Mouse (Mus musculus) hindbrain, embryonic 13.5 days (tissue): ENCODE measurements around the gene Perm1. TPM values are rescaled to one million over a fixed set of nuclear protein-coding genes. Genes with fewer than 3 reads are reported as not detected.

Source experiments
- ATAC-seq: fragments of 200-750 bp; cut with Nextera tagmentation; 2 replicates; pipeline ENCODE4 v1.8.0; 2017; ENCODE audit warnings: moderate TSS enrichment; ENCODE audit not compliant: low FRiP score
- H3K27ac ChIP-seq: fragments of 300-500 bp; sonication (generic); 2 replicates; pipeline ENCODE4 v1.5.1; 2015; ENCODE audit warnings: inconsistent platforms, mild to moderate bottlenecking, moderate library complexity
- H3K27me3 ChIP-seq: fragments of 300-500 bp; sonication (generic); 2 replicates; pipeline ENCODE4 v1.6.1; 2015; ENCODE audit warnings: mild to moderate bottlenecking, inconsistent platforms
- H3K36me3 ChIP-seq: fragments of 300-500 bp; sonication (generic); 2 replicates; pipeline ENCODE4 v1.6.1; 2015; ENCODE audit warnings: mild to moderate bottlenecking, inconsistent platforms
- H3K4me1 ChIP-seq: fragments of 300-500 bp; sonication (generic); replicated peaks from 2 replicates; pipeline ENCODE4 v1.6.1; 2015; ENCODE audit warnings: inconsistent platforms
- H3K4me2 ChIP-seq: fragments of 300-500 bp; sonication (generic); 2 replicates; pipeline ENCODE4 v1.6.1; 2015; ENCODE audit warnings: inconsistent platforms, mild to moderate bottlenecking, moderate library complexity
- H3K4me3 ChIP-seq: fragments of 300-500 bp; sonication (generic); 2 replicates; pipeline ENCODE4 v1.5.1; 2015; ENCODE audit warnings: mild to moderate bottlenecking, inconsistent platforms
- H3K9ac ChIP-seq: fragments of 300-500 bp; sonication (generic); 2 replicates; pipeline ENCODE4 v1.6.1; 2015; ENCODE audit warnings: mild to moderate bottlenecking, inconsistent platforms
- H3K9me3 ChIP-seq: fragments of 300-500 bp; sonication (generic); 2 replicates; pipeline ENCODE4 v1.6.1; 2016; ENCODE audit warnings: inconsistent platforms
- WGBS: fragments of 180-500 bp; shearing (Covaris S2); methylation state at CpG from one replicate; pipeline ENCODE4 v1.1.7; 2015; 5-methylcytosine and 5-hydroxymethylcytosine counted together
- polyA plus RNA-seq: library from polyadenylated mRNA; unstranded; fragments of >200 nt; fragmentation: Nextera tagmentation; extraction: Ambion mirVana; gene quantifications from 2 replicates; pipeline ENCODE4 v1.2.1, GENCODE M21; 2015

The Perm1 gene
- 2.5 and 2.7 TPM in 2 replicates for polyA plus RNA-seq

DNA sequence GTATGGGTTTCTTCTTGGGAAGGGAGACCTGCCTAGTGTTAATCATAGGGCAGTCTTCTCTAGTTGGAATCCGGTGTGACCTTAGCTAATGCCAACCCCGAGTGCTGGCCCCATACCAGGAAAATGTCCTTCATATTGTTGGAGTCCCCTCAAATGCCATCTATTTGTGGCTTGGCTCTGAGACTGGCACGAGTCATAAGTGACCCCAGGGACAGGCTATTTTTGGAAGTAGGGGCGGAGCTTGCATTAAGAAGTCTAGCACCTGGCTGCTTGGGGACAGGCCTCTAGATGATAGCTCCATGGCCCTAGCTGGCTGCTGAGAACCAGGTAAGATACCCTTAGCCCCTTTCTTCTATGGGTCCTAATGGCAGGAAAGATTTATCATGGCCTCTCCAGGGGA, at the start of gene Perm1:
Gene Perm1, plus strand, starts transcription at position 220 of the 400 bp plus-strand sequence.
- no peak within 1 kb of the TSS for H3K27ac ChIP-seq
- no peak within 1 kb of the TSS for H3K4me3 ChIP-seq
- no peaks in the 10 kb centered on the region for H3K9me3 ChIP-seq
- no peak for ATAC-seq
- no peaks in the 10 kb centered on the region for H3K4me1 ChIP-seq
- no peak within 1 kb of the TSS for H3K4me2 ChIP-seq
- 78% methylated on average over 4 of the region's 4 CpGs for WGBS
- peaks cover 9% of the 10 kb centered on the region for H3K36me3 ChIP-seq
- no peak within 1 kb of the TSS for H3K9ac ChIP-seq
- H3K27me3 ChIP-seq = no peaks in the 10 kb centered on the region

DNA sequence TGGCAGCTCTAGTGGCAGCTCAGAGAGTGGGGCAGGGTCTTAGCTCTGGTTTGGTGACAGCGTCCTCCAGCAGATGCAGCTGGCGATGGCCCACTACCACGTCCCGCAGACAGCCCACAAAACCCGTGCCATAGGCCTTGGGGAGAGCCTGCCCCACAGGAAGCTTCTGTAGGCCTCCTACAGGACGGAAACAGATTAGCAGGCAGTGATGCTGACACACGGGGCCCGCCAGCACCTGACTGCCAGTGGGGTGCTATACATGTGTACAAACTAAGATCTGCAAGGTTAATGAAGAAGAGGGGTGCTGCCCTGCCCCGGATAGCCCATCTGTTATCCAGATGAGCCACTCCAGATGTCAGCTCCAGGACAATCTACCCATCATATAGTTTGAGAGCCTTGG, 49.2 kb upstream of the Perm1 start:
- ATAC-seq = no peak
- no peaks in the 10 kb centered on the region for H3K4me1 ChIP-seq
- 90% methylated on average over 9 of the region's 9 CpGs for WGBS

DNA sequence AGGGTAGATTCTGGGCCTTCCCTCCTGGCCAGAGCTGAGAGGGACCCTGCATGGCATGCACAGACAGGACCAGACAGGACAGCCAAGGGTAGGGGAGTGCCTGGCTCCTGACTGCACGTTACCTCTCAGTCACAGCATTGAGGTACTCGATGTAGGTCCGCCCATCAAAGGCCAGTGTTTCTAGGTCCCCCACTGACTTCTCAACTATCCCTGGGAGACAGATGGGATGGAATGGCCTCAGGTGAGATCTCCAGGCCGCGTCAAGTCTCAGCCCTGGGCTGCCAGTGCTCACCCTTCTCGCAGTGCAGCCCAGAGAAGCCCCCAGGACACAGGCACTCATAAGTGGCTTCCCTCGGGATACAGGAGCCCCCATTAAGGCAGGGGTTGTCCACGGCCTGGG, 47.1 kb upstream of the Perm1 start:
- Histone ChIP-seq H3K27ac (no peak overlapping the region), H3K9me3 (no peaks in the 10 kb centered on the region)
- no peak for ATAC-seq

More for the DNA sequence above, 49.2 kb upstream of the Perm1 start:
- H3K4me3 ChIP-seq = no peak overlapping the region
- H3K27ac ChIP-seq = no peak overlapping the region
- no peaks in the 10 kb centered on the region for H3K27me3 ChIP-seq
- H3K36me3 ChIP-seq = peaks cover 99% of the 10 kb centered on the region
- no peak overlapping the region for H3K9ac ChIP-seq
- no peak overlapping the region for H3K4me2 ChIP-seq
- H3K9me3 ChIP-seq = peaks cover 9% of the 10 kb centered on the region

DNA sequence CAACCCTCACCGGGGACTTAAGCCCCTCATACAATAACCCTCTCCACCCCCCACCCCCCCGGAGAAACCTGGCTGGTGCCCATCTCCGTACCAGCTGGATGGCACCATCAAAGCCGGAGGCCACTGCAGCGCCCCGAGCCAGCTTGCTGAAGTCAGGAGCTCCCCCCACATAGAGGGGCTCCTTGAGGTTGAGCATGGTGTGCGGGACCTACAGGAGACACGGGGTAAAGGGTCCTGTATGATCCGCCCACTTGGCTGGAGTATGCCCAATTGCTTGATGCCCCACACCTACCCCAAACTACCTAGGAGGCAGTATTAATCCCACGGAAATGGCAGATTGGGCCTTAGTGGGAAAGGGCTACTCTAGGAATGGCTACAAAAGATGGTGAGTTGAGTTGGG, 46.5 kb upstream of the Perm1 start:
- WGBS = 97% methylated on average over 10 of the region's 10 CpGs
- Histone ChIP-seq H3K4me1 (no peaks in the 10 kb centered on the region), H3K9me3 (no peaks in the 10 kb centered on the region), H3K9ac (no peak overlapping the region), H3K27me3 (no peaks in the 10 kb centered on the region), H3K4me3 (no peak overlapping the region), H3K27ac (no peak overlapping the region), H3K36me3 (peaks cover 100% of the 10 kb centered on the region), H3K4me2 (no peak overlapping the region)
- ATAC-seq = no peak

More for the DNA sequence above, 47.1 kb upstream of the Perm1 start:
- peaks cover 100% of the 10 kb centered on the region for H3K36me3 ChIP-seq
- no peak overlapping the region for H3K4me2 ChIP-seq
- no peak overlapping the region for H3K9ac ChIP-seq
- no peaks in the 10 kb centered on the region for H3K4me1 ChIP-seq
- H3K4me3 ChIP-seq = no peak overlapping the region
- no peaks in the 10 kb centered on the region for H3K27me3 ChIP-seq
- 97% methylated on average over 8 of the region's 8 CpGs for WGBS

DNA sequence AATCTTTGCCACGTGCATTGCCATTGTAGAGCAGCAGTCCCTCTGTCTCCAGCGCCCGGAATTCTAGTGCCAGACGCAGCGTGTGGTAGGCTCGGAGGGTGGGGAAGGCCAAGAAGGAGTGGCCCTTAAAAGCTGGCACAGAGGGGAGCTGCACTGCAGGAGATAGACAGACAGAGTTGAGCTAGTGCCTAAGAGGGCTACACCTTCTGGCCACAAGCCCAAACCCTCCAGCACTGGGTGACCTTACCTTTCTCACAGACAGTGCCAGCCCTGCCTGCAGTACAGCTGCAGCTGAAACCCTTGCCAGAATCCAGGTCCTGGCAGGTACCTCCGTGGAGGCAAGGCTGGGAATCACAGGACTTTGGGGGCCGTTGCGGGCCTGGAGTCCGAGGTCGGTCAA, 43.8 kb upstream of the Perm1 start:
- Histone ChIP-seq H3K27me3 (no peaks in the 10 kb centered on the region), H3K4me3 (no peak overlapping the region), H3K36me3 (peaks cover 100% of the 10 kb centered on the region), H3K4me1 (no peaks in the 10 kb centered on the region), H3K9ac (no peak overlapping the region), H3K9me3 (no peaks in the 10 kb centered on the region), H3K27ac (no peak overlapping the region), H3K4me2 (no peak overlapping the region)
- ATAC-seq = no peak
- 98% methylated on average over 11 of the region's 11 CpGs for WGBS

DNA sequence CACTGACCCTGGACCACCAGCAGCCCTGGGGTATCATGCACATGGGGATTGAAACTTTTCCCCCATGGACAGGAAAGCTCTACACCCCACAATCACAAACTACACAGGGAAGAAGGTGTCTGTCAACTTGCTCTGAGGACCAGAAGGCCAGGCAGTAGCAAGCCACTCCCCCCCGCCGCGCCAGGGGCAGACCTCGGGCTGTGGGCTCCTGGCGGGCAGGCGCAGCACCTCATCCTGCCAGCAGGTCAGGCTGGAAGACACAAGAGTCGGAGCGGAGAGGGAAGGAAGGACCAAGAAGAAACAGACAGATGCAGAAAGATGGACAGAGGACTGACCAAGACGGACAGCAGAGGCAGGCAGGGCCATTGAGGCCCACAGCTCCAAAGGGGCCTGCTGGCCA, 38.0 kb upstream of the Perm1 start:
- peaks cover 31% of the 10 kb centered on the region for H3K4me1 ChIP-seq
- H3K4me2 ChIP-seq = no peak overlapping the region
- H3K9ac ChIP-seq = no peak overlapping the region
- no peaks in the 10 kb centered on the region for H3K27me3 ChIP-seq
- ATAC-seq = no peak
- WGBS = 98% methylated on average over 9 of the region's 9 CpGs
- no peak overlapping the region for H3K27ac ChIP-seq
- no peak overlapping the region for H3K4me3 ChIP-seq
- H3K36me3 ChIP-seq = peaks cover 94% of the 10 kb centered on the region
- H3K9me3 ChIP-seq = no peaks in the 10 kb centered on the region

DNA sequence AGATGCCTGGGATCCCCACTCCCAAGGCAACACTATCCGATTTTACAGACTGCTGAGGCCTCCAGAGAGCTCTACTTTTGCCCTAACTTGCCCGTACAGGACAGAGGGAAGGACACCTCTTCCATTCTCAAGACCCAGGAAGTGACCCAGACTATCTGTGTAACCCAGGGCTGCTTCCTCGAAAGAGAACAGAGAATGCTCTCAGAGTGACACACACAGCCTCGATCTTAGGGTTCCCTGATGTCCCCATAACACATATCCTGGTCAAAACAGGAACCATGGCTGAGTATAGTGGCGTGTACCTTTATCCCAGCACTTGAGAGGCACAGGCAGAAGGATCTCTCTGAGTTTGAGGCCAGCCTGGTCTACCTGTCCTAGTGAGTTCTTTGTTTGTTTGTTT, 31.9 kb upstream of the Perm1 start:
- H3K4me1 ChIP-seq = peaks cover 92% of the 10 kb centered on the region
- H3K9me3 ChIP-seq = no peaks in the 10 kb centered on the region
- ATAC-seq = no peak
- 86% methylated on average over 5 of the region's 5 CpGs for WGBS
- H3K4me2 ChIP-seq = peak overlapping the region; percentile 86
- H3K9ac ChIP-seq = peak overlapping the region; percentile 69
- H3K27ac ChIP-seq = no peak overlapping the region
- H3K4me3 ChIP-seq = peak overlapping the region; percentile 62
- H3K27me3 ChIP-seq = no peaks in the 10 kb centered on the region
- H3K36me3 ChIP-seq = peaks cover 36% of the 10 kb centered on the region

DNA sequence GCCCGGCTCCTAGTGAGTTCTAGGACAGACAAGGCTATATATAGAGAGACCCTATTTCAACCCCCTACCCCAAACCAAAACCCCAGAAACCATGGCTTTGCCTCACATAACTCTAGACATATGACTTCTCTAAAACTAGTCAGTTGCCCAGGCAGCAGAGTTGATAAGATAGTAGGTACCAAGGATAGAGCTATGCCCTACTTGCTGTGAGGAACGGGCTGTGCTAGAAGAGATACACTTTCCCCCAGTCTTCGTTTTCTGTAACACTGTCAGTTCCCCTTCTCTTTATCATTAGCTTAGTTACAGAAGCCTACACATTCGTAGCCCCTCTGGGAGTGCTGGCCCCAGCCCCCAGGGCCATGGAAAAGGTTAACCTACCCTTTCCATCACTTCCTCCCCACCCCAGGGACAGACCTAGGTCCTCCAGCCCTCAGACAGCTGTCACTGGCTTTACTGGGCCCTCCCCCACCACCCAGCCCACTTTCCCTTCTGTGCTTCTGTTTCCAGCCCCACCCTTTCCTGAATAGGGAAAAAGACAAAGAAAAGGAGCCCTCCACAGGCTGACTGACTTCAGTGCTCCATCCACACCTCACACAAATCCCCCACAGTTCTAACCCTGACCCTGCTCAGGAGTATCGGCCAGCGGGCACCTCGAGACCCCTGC, 31.2 kb upstream of the Perm1 start:
- H3K4me2 ChIP-seq = peak overlapping the region; percentile 86
- H3K9me3 ChIP-seq = no peaks in the 10 kb centered on the region
- WGBS = 71% methylated on average over 7 of the region's 7 CpGs
- H3K4me1 ChIP-seq = peaks cover 99% of the 10 kb centered on the region
- peak overlapping the region; percentile 98 for H3K27ac ChIP-seq
- no peaks in the 10 kb centered on the region for H3K27me3 ChIP-seq
- peak overlapping the region; percentile 90 for H3K9ac ChIP-seq
- H3K36me3 ChIP-seq = peaks cover 30% of the 10 kb centered on the region
- peak overlapping the region; percentile 62 for H3K4me3 ChIP-seq
- 0 out of 2 replicates have a peak, but pooled peaks have one; percentile 14 for ATAC-seq

DNA sequence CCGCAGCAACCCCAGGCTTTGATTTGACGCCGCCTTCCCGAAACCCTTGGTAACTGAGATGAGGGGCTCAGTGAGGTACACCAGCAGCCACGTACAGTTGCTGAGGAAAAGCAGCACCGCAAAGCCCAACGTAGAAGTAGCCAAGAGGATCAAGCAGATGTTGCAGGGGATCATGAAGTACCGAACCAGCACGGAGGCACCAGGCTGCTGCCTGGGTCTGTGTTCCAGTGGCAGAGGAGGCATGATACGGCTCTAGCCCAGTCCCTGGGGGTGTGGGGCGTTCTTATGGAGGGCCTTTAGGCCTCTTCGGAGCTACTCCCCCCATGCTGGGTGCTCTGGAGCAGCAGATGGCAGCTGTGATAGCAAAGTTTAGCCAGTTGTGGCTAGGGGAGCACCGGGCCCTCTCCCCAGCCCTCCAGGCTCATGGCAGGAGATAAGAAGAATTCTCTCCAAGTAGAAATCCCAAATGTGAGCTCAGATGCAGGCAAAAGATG, 30.2 kb upstream of the Perm1 start:
- 49% methylated on average over 13 of the region's 13 CpGs for WGBS
- Histone ChIP-seq H3K36me3 (peaks cover 21% of the 10 kb centered on the region), H3K9me3 (no peaks in the 10 kb centered on the region), H3K4me1 (peaks cover 100% of the 10 kb centered on the region), H3K27me3 (no peaks in the 10 kb centered on the region), H3K4me3 (peak overlapping the region; percentile 62), H3K9ac (peak overlapping the region; percentile 90), H3K4me2 (peak overlapping the region; percentile 86), H3K27ac (peak overlapping the region; percentile 98)
- no peak for ATAC-seq

DNA sequence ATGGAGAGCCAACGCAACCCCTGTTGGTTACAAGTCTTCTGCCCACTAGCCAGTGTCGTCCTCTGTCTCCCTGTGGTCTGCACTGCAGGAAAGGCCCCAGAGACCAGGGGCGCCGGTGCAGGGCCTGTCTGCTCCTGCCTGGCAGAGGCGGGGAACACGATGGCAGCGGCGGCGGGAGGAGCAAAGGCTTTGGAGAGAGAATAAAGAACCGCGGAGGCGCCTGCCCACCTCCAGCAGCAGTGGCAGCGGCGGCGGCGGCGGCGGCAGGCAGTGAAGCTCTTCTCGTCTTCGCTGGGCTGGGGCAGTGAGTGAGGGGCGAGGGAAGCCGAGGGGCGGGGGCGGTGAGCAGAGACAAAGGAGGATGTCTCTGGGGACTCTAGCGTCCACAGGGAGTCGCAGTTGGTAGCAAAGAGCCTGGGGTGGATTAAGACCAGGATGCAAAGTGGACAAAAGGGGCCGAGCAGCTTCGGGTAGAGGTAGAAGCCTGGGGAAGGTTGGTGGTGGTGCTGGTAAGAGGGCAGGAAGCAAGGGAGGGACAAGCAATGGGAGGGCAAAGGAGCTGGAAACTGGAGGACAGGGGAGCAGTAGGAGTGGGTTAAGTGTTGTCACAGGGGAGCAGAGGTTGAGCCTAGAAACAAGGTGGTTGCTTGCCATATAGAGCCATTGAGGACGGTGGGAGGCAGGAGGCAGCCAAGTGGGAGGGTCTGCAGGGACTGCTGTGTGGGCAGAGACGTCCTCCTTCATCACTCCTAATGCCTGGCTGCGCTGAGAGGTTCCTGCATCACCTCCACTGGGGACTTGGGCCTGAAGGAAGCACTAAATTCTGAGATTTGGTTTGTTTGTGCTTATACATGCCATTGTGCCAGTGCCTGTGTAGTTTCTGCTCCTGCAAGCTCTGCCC, 29.5 kb upstream of the Perm1 start:
- Histone ChIP-seq H3K4me2 (peak overlapping the region; percentile 86), H3K4me3 (peak overlapping the region; percentile 62), H3K9me3 (no peaks in the 10 kb centered on the region), H3K27ac (peak overlapping the region; percentile 98), H3K4me1 (peaks cover 100% of the 10 kb centered on the region), H3K36me3 (peaks cover 25% of the 10 kb centered on the region), H3K9ac (peak overlapping the region; percentile 90), H3K27me3 (no peaks in the 10 kb centered on the region)
- peak; percentile 49 for ATAC-seq
- WGBS = 3% methylated on average over 31 of the region's 31 CpGs

DNA sequence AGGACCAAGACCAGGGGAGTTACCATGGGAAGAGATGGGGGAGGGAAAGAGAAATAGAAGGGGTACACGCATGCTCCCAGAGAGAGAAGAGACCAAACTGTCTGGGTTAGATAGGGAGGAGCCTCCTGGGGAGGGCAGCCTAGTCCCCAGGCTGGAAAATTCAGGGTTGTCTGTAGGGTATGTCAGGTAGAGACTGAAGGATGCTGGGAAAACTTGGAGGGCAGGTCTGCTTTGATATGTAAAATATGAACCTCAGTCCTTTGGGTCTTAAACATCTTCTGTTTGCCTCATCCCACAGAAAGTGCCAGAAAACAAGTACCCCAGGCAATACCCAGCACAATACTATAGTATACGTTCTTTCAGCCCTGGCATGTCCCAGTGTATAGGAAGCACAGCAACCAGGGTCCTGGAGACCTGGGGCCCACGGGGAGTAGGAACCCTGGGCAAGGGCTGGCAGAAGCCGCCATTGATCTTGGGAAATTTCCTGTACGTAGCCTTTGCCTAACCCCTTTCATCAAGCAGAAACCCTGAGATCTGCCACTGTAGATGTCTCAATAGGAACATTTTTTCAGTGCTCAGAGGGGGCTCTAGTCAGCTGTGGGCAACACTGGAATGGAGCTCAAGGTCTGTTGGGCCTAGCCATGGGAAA, 27.4 kb upstream of the Perm1 start:
- WGBS = 24% methylated on average over 5 of the region's 5 CpGs
- no peaks in the 10 kb centered on the region for H3K9me3 ChIP-seq
- H3K4me2 ChIP-seq = peak overlapping the region; percentile 39
- peak overlapping the region; percentile 89 for H3K27ac ChIP-seq
- H3K9ac ChIP-seq = peak overlapping the region; percentile 60
- 0 out of 2 replicates have a peak, but pooled peaks have one; percentile 0 for ATAC-seq
- peaks cover 100% of the 10 kb centered on the region for H3K4me1 ChIP-seq
- H3K27me3 ChIP-seq = no peaks in the 10 kb centered on the region
- H3K4me3 ChIP-seq = no peak overlapping the region
- H3K36me3 ChIP-seq = peaks cover 24% of the 10 kb centered on the region

DNA sequence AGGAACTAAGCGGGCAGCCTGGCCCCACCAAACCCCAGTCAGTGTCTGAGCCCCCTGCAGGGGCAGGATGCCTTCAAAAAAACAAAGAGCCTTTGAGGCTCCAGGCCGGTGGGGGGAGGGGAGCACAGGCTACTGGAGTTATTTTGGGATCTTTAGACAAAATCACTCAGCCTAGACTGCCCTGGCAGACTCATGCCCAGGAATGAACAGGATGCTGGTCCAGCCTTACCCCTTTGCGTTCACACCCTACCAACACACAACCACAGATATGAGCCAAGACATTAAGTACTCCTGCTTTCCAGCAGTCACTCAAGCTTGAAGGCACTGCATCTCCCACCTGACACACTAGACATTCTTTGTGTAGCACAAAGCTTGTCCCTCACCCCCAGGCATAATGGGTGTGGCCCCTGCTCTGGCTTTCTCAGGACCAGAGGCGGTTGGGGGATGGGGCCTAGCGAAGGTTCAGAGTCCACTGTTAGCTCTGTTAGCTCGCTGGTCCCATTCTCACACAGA, 26.8 kb upstream of the Perm1 start:
- Histone ChIP-seq H3K9me3 (no peaks in the 10 kb centered on the region), H3K27me3 (no peaks in the 10 kb centered on the region), H3K4me2 (peak overlapping the region; percentile 39), H3K4me3 (no peak overlapping the region), H3K36me3 (peaks cover 23% of the 10 kb centered on the region), H3K9ac (peak overlapping the region; percentile 60), H3K4me1 (peaks cover 100% of the 10 kb centered on the region), H3K27ac (peak overlapping the region; percentile 89)
- peak; percentile 52 for ATAC-seq
- 8% methylated on average over 6 of the region's 6 CpGs for WGBS
